Mouse (Mus musculus): ENCODE data around the gene 1110059G10Rik. TPM values are rescaled to one million over a fixed set of nuclear protein-coding genes. Genes with fewer than 3 reads are reported as not detected.

Gene 1110059G10Rik
- 32.2 TPM for polyA plus RNA-seq (2015; fragmentation: Illumina TruSeq; extraction: RNeasy Lipid Tissue Mini Kit (QIAGEN cat#74804); ENCODE audit: low read depth, low replicate concordance)

DNA sequence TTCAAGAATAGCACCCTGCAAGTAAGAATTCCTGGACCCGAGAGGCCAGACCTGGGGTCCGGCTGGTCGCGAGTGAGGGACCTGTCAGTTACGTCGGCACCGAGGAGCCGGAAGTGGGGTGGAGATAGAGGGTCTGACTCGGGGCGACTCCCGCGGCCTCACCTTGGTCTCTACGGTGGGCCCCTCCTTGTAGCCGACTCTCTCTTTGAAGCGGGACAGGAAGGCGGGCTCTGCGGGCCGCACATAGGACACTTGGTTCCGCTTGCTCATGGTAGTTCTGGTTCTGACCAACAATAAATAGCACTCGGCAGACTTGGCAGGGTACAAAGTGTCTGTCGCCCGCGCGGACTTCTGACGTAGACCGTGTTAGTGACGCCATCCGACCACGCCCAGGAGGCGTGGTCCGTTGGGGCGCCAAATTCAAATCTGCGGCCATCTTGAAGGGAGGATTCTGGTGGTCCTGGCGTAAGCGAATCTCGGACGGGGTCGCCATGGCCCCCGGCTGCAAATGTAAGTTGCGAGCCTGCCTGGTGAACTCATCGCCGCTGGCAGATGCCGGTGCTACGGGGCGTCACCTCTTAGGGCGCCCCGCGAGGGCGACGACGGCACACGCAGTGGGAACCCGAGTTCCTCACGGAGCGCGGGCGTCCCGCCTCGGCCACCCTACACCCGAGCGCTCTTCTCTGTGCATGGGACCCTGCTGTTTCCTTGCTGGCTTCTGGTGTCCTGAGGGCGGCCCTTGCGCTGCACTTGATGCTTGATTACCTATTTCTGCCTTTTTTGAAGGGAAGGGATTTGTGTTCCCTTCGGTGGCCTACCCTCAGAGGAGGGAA lies at the start of gene 1110059G10Rik, which contains the start of gene Kif15:
Gene 1110059G10Rik, minus strand, starts transcription at position 358 of the 833 bp plus-strand sequence.
Gene Kif15, plus strand, starts transcription at position 404 of the 833 bp plus-strand sequence.

DNA sequence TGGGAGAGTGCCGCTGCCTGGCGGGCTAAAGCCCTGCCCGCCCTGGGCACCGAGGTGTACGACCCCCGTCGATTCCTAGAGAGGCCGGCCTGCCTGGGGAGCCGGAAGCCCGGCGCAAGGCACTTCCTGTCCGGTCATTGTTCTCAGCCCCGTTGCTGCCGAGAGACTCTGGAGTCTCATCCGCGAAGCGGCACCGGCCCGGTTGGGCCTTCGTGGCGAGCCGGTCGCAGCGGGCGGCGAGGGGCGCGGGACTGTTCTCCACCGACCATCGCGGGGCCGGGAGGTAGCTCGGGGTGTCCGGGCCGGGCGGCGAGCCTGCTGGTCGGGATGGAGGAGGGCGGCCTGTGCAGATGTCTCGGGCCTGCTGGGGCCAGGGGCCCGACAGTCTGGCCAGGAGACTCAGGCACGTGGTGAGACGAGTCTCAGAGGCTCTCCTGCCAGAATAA lies 27.8 kb downstream of the 1110059G10Rik start, which contains the start of gene Zfp105:
Gene Zfp105, plus strand, starts transcription at position 137 of the 446 bp plus-strand sequence.

Other genes with a start within 250 kb of the 1110059G10Rik start
- not detected for gene Topaz1, start 203.7 kb downstream of the 1110059G10Rik start, polyA plus RNA-seq (2015; fragmentation: Illumina TruSeq; extraction: RNeasy Lipid Tissue Mini Kit (QIAGEN cat#74804); ENCODE audit: low read depth, low replicate concordance)
- gene Tcaim, start 145.5 kb downstream of the 1110059G10Rik start, polyA plus RNA-seq (2015; fragmentation: Illumina TruSeq; extraction: RNeasy Lipid Tissue Mini Kit (QIAGEN cat#74804); ENCODE audit: low read depth, low replicate concordance) = 18.3 TPM
- gene Gm35549, start 107.0 kb downstream of the 1110059G10Rik start, polyA plus RNA-seq (2015; fragmentation: Illumina TruSeq; extraction: RNeasy Lipid Tissue Mini Kit (QIAGEN cat#74804); ENCODE audit: low read depth, low replicate concordance) = not detected
- gene Zfp445, start 85.0 kb downstream of the 1110059G10Rik start, polyA plus RNA-seq (2015; fragmentation: Illumina TruSeq; extraction: RNeasy Lipid Tissue Mini Kit (QIAGEN cat#74804); ENCODE audit: low read depth, low replicate concordance) = 134 TPM
- 5.0 TPM for gene Zkscan7, start 65.3 kb downstream of the 1110059G10Rik start, polyA plus RNA-seq (2015; fragmentation: Illumina TruSeq; extraction: RNeasy Lipid Tissue Mini Kit (QIAGEN cat#74804); ENCODE audit: low read depth, low replicate concordance)
- gene Zfp105, start 27.9 kb downstream of the 1110059G10Rik start, polyA plus RNA-seq (2015; fragmentation: Illumina TruSeq; extraction: RNeasy Lipid Tissue Mini Kit (QIAGEN cat#74804); ENCODE audit: low read depth, low replicate concordance) = 6.2 TPM
- 0.79 TPM for gene Kif15, start within 50 bp of the 1110059G10Rik start, polyA plus RNA-seq (2015; fragmentation: Illumina TruSeq; extraction: RNeasy Lipid Tissue Mini Kit (QIAGEN cat#74804); ENCODE audit: low read depth, low replicate concordance)
- 34.5 TPM for gene Tmem42, start 70.3 kb upstream of the 1110059G10Rik start, polyA plus RNA-seq (2015; fragmentation: Illumina TruSeq; extraction: RNeasy Lipid Tissue Mini Kit (QIAGEN cat#74804); ENCODE audit: low read depth, low replicate concordance)
- 0.59 TPM for gene Tgm4, start 83.7 kb upstream of the 1110059G10Rik start, polyA plus RNA-seq (2015; fragmentation: Illumina TruSeq; extraction: RNeasy Lipid Tissue Mini Kit (QIAGEN cat#74804); ENCODE audit: low read depth, low replicate concordance)
- gene Zdhhc3, start 162.2 kb upstream of the 1110059G10Rik start, polyA plus RNA-seq (2015; fragmentation: Illumina TruSeq; extraction: RNeasy Lipid Tissue Mini Kit (QIAGEN cat#74804); ENCODE audit: low read depth, low replicate concordance) = 58.8 TPM
- gene Exosc7, start 162.2 kb upstream of the 1110059G10Rik start, polyA plus RNA-seq (2015; fragmentation: Illumina TruSeq; extraction: RNeasy Lipid Tissue Mini Kit (QIAGEN cat#74804); ENCODE audit: low read depth, low replicate concordance) = 43.0 TPM
- 4.0 TPM for gene Clec3b, start 199.9 kb upstream of the 1110059G10Rik start, polyA plus RNA-seq (2015; fragmentation: Illumina TruSeq; extraction: RNeasy Lipid Tissue Mini Kit (QIAGEN cat#74804); ENCODE audit: low read depth, low replicate concordance)

All from brain, adult 10 weeks (tissue).